Mouse (Mus musculus) thymus, postnatal 14 days (tissue): ENCODE data around the gene Sephs2.

Experiments
- DNase-seq: peaks from one replicate; pipeline ENCODE4 v3.0.0; 2021

The Sephs2 gene

DNA sequence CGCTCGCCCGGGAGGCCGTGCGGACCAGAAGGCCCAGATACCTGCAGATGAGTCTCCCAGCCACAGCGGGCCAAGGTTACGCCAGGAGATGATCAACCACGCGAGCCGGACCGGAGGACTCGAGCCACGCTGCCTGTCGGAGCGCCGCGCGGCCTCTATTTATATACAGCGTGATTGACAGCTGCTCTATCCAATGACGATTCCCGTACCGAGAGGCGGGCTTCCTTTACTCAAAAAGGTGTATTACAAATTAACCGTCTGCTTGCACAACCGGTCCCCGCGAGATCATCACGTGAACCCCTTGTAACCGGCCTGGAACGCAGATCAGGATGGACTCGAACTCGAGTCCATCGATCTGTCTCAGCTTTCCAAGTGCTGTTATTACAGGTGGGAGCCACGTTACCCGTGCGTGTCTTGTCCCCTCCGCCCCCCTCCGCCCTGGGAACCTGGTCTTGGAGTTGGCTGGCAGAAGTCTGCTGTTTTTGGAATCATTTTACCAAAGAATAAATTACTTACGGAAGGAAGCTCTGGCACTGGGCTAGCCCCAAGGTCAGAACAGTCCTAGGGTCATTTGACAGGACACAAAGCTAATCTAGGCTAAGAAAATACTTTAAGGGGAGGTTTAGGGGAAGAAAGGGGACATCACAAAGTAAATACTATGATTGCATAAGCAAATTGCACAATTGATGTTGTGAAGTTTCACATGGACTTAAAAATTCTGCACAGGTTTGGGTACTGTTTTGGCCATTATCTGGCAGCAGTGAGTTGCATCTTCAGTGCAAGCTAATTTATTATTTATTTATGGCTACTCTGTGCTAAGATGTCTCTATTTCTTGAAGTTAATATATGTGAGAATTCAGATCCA is at the start of gene Sephs2:
TSS of gene Sephs2 (minus strand) at position 131 of the 865 bp plus-strand sequence.
- DNase-seq, result peak; percentile 95

DNA sequence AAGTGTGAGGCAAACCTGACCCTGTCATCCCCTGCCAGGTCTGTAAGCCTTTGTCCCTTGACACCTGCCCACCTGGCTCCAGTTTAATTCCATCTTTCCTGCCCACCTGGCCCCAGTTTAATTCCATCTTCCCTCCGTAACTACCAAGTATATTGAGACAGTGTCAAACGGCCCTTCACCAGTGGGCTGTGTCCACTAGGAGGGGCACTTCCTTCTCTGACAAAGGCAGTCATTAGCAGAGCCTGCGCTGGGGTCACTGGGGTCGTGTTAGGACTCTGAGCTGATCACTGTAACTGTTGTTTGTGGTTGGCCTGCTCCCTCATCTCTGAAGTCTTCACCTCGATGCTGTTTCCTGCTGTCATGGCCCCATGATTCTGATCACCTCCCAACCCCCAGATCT is 48.2 kb upstream of the Sephs2 start:
- peak; percentile 13 for DNase-seq

- DNase-seq, result no peak
Observed at GRCm38 (mm10) chr7:127321106-127321505, 47.3 kb upstream of the Sephs2 start.

DNA sequence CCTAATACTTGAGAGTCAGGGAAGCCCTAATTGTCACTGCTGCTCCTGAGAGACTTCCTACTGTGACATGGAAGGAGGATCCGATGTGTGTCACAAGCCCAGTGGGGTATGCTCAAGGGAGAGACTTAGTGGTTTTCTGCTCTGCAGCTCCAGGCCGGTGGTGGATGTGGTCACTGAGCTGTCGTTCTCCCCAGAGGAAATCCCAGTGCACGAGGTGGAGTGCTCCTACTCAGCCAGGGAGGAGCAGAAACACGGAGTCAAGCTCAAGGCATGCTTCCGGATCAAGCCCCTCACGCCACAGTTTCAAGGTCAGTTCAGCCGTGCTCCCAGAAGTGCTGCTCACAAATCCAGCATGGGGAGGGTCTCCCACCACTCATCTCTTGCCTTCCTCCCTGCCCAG is 40.1 kb upstream of the Sephs2 start:
- no peak for DNase-seq

- no peak for DNase-seq
Observed at GRCm38 (mm10) chr7:127309951-127310350, 36.1 kb upstream of the Sephs2 start.

- peak; percentile 71 for DNase-seq
Observed at GRCm38 (mm10) chr7:127308887-127309286, 35.0 kb upstream of the Sephs2 start.

DNA sequence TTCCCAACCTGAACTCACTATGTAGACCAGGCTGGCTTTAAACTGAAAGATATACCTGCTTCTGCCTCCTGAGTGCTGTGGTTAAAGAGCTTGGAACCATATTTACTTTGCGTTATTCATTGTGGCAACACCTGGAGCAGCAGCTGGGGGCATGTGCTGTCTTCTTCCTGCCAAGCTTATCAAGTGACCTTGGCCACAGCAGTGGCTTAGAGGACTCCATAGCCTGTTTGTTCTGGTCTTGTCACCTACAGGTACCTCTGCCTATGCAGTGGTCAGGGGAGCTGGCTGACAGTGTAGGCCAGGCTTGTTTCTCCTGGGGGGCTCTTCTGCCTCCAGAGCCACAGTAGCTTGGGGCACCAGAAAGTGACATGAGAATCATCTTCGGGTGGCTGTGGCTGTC is 34.6 kb upstream of the Sephs2 start:
- peak; percentile 41 for DNase-seq

GRCm38 (mm10) chr7:127297586-127298193 is 23.8 kb upstream of the Sephs2 start:
- peak; percentile 36 for DNase-seq

- peak; percentile 55 for DNase-seq
Observed at GRCm38 (mm10) chr7:127296786-127297555, 23.1 kb upstream of the Sephs2 start.

DNA sequence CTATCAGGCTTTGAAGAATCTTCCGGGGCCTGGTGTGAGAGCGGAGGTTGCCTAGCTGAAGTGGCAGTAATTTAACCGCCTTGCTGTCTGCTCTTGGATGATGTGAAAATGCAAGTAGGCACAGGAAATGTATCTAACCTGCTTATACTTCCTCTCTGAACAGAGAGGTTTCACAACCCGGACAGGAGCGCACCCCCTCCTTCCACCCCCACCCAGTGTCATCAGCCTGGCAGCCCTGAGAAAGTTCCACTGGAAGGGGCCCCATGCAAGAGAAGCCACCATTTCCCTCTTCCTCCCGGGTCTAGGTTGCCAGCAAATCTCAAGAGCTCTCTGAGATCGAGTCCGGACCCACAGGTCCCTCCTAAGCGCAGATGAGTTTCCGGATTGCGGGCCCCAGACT is 22.2 kb upstream of the Sephs2 start, which contains the start of gene Itgal:
TSS of gene Itgal (plus strand) at position 163 of the 400 bp plus-strand sequence.
- DNase-seq, result peak; percentile 82

DNA sequence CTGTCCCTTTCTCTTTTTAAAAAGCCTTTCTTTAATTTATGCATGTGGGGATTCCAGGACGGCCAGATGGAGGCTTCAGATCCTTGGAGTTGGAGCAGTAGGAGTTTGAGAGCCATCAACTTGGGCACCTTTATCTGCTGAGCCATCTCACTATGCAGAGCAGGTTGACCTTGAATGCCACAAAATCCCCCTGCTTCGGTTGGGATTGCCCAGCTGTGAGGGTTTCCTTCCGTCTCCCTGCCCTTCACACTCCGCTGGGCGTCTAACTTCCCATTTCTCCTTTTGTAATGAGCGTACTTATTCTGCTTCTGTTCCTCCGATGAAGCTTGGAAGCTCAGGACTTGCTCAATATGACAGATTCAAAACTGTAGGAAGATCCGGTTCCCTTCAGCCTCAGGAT is 16.3 kb upstream of the Sephs2 start:
- no peak for DNase-seq

- DNase-seq, result no peak
Observed at GRCm38 (mm10) chr7:127289306-127289705, 15.5 kb upstream of the Sephs2 start.

- peak; percentile 56 for DNase-seq
Observed at GRCm38 (mm10) chr7:127287940-127288339, 14.1 kb upstream of the Sephs2 start.

DNA sequence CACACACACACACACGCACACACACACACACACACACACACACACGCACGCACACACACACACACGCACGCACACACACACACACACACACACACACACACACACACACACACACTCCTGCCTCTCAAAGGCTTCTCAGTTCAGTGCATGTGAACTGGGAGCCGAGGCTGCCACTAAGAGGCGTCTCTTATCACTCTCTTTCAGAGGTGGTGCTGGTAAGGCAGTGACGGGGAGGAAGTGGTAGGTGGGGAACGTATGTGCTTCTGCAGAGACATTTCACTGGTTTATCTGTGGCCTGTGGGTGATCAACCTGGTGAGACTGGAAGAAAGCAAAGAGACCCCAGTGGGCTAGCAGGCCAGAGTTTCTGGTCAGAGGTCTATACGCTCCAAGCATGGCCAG is 11.3 kb upstream of the Sephs2 start:
- peak; percentile 73 for DNase-seq

DNA sequence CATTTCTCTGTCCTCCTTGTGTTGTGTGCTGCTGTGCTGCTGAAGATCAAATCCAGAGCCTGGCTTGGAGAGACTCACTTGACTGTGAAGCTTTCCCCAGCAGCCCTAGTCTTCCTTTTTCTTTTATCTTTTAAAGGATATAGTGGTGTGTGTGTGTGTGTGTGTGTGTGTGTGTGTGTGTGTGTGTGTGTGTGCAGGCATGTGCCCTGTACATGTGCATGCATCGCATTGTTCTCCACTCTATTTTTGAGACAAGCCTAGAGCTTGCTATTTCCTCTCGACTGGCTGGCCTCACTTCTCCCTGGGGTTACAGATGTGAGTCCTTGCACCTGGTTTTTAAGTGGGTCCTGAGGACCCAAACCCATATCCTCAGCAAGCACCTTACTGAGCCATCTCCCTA is 8.3 kb upstream of the Sephs2 start:
- peak; percentile 68 for DNase-seq

DNA sequence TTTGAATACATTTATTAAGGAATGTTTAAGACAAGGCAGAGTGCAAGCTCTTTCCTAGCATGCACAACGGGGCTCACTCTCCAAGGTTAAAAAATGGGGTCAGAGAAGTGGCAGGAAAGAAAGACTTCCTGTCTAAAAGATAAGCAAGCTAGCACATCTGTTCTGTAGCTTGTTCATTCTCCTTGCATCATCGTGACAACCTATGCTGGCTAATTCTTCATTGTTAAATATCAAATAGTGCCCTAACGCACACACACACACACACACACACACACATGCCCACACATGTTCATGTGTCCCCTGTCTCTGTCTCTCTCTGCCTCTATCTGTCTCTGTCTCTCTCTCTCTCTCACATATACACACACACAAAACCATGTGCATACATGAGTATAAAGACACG is 7.3 kb upstream of the Sephs2 start:
- DNase-seq, result peak; percentile 61

DNA sequence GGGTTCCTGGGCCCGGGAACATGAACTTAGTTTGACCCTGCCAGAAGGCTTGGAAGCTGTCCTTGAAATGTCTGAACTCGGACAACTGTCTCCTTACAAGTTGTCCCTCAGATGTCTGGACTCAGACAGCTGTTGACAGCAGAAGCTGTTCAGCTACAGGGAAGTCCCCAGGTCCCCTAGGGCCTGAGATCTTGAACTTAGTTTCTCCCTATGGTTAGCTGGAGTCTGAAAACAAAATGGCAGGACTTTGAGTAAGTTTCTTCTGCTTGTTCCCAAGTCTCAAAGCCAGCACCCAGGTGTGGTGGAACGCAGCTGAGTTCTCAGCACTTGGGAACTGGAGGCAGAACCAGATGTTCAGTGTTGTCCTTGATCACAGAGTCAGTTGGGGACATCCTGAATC is 6.2 kb upstream of the Sephs2 start:
- DNase-seq, result peak; percentile 59

- peak; percentile 87 for DNase-seq
Observed at GRCm38 (mm10) chr7:127278311-127278710, 4.5 kb upstream of the Sephs2 start.

GRCm38 (mm10) chr7:127276519-127276961 is 2.7 kb upstream of the Sephs2 start:
- no peak for DNase-seq

DNA sequence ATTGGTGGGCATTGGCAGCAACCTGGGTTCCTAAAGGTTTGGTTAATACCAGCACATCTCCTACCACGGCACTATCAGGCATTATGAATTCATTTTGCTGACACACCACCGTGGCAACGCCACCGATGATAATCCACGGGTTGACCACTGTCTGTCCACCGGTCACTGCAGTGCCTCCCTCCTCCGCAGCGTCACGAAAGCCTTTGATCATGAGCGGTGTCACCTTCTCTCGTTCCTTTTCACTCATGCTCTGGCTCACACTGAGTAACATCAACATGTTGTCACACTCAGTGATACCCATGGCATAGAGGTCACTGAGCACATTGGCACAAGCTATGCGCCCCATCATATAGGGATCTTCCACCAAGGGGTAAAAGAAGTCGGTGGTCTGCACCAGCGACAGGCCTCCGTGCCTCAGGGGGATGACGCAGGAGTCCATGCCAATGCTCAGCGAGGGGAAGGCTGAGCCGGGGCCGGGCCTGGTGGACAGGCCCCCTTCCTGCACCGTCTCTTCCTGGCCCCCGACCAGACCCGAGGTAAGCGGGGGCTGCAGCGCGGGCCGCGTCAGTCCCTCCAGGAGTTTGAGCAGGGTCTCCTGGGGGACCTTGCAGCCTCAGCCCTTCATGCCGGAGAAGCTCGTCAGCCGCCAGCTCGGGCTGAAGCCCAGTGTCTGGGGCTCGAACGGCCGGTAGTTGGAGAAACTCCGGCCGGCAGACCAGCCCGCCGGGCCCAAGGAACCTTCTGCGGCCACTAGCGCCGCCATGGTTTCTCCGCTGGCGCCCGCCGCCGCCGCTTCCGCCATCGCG is 534 bp downstream of the Sephs2 start:
- DNase-seq, result peak; percentile 56

DNA sequence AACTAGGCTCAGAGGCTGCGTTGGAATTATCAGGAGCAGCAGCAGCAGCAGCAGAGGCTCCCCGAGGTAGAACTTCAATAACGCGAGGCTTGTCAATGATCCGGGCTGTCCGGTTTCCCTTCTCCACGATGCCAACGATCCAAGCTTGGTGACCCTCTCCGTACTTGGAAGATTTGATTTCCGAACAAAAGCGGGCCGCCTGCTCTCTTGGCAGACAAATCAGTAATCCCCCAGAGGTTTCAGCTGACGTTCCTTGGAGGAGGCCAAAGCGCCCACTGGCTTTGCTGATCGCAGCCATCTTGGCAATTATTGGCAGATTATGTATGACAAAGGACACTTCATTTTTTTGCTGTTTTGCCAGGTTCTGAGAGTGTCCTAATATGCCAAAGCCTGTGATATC is 1.3 kb downstream of the Sephs2 start:
- DNase-seq, result no peak

DNA sequence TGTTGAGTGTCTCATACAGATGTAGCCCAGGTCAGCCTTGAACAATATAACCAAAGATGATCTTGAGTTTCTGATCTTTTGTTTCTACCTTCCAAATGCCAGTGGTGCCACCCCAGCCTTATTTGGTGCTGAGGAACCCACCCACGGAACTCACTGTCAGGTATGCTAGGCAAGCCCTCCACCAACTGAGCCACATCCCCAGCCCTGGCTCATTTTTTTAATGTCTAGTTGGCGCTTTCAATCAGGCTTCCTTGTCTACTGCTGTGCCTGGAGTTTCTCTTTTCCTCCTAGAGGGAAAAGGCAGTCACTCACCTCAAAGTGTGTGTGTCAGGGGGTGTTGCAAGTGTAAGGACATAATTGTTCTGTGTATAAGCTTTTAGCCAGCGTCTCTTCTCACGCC is 2.8 kb downstream of the Sephs2 start:
- DNase-seq, result no peak

GRCm38 (mm10) chr7:127270666-127271065 is 3.2 kb downstream of the Sephs2 start:
- DNase-seq, result no peak
